Mouse (Mus musculus) liver, adult 2 months (tissue): ENCODE data around the gene Arid3b.

Source experiments
- CTCF ChIP-seq: fragments of 200-500 bp; IDR thresholded peaks from 2 replicates; pipeline ENCODE4 v1.5.1; 2011; ENCODE audit warnings: low read depth, low read length, control low read depth
- POLR2A ChIP-seq: fragments of 200-500 bp; IDR thresholded peaks from 2 replicates; pipeline ENCODE4 v1.6.1; 2011; ENCODE audit warnings: low read length, control low read depth; ENCODE audit not compliant: insufficient read depth; ENCODE audit errors: extremely low read depth

GRCm38 (mm10) chr9:57766431-57766830, 70.2 kb downstream of the Arid3b start:
- no peak for TF ChIP-seq POLR2A
- TF ChIP-seq CTCF = no peak
